Mouse (Mus musculus) cerebellum, postnatal 10 days (tissue): ENCODE measurements at regions not wholly inside any gene's neighbourhood (a gene's known extent, or its start where the extent isn't known, plus 50 kb on each side); places are given as distances from the start of the nearest gene placed in this dataset.

Source experiments
- DNase-seq, 2 experiments: peaks; one replicate each; pipeline ENCODE4 v3.0.0; 2021; ENCODE audit warnings: mixed read lengths in 2 of 2

- DNase-seq: no peak
Observed at GRCm38 (mm10) chrX:76795304-76795703, 192.6 kb upstream of the Cldn34d start.

- peak in 1 of 2 experiments; percentile 0 for DNase-seq
Observed at GRCm38 (mm10) chrX:76790613-76791012, 187.9 kb upstream of the Cldn34d start.

- no peak for DNase-seq
Observed at GRCm38 (mm10) chrX:76780044-76780443, 177.3 kb upstream of the Cldn34d start.
